Mouse (Mus musculus): ENCODE results near the gene 1500015O10Rik. TPM values are rescaled to one million over a fixed set of nuclear protein-coding genes. Genes with fewer than 3 reads are reported as not detected.

1500015O10Rik gene
- polyA plus RNA-seq, 2 experiments, result 44.1 to 112 TPM

- 95% methylated on average over 3 of the region's 3 CpGs for WGBS
- ATAC-seq (ENCODE audit: low FRiP score, low read depth) (no peak), DNase-seq (ENCODE audit: low spot score) (no peak)
- Histone ChIP-seq H3K27me3 (ENCODE audit: control insufficient read depth, insufficient read depth, low read length) (no peaks in the 10 kb centered on the region), H3K4me1 (ENCODE audit: control insufficient read depth, insufficient read depth, low read length) (no peaks in the 10 kb centered on the region), H3K4me2 (replicated peaks; ENCODE audit: low read depth, low read length, severe bottlenecking) (no peak overlapping the region), H3K9me3 (ENCODE audit: control insufficient read depth, low read length) (no peaks in the 10 kb centered on the region), H3K36me3 (ENCODE audit: control insufficient read depth, insufficient read depth, low read length) (peaks cover 8% of the 10 kb centered on the region), H3K9ac (ENCODE audit: low read depth, low read length, severe bottlenecking) (no peak overlapping the region), H3K4me3 (replicated peaks; ENCODE audit: low read length) (no peak overlapping the region), H3K27ac (replicated peaks; ENCODE audit: low read depth, low read length) (no peak overlapping the region)
- no peak for TF ChIP-seq POLR2A (IDR thresholded peaks at IDR 0.05; ENCODE audit: borderline replicate concordance, extremely low read depth, insufficient read depth, insufficient read length)
Measured at GRCm38 (mm10) chr1:43782680-43783079, 52.3 kb downstream of the 1500015O10Rik start.

- DNase-seq (ENCODE audit: low spot score) (no peak), ATAC-seq (ENCODE audit: low FRiP score, low read depth) (no peak)
- H3K9me3 ChIP-seq (ENCODE audit: control insufficient read depth, low read length), result no peaks in the 10 kb centered on the region
- no peak for TF ChIP-seq POLR2A (IDR thresholded peaks at IDR 0.05; ENCODE audit: borderline replicate concordance, extremely low read depth, insufficient read depth, insufficient read length)
- H3K4me3 ChIP-seq (replicated peaks; ENCODE audit: low read length), result no peak overlapping the region
- no peaks in the 10 kb centered on the region for H3K27me3 ChIP-seq (ENCODE audit: control insufficient read depth, insufficient read depth, low read length)
- no peaks in the 10 kb centered on the region for H3K4me1 ChIP-seq (ENCODE audit: control insufficient read depth, insufficient read depth, low read length)
- 61% methylated on average over 3 of the region's 3 CpGs for WGBS
- H3K9ac ChIP-seq (ENCODE audit: low read depth, low read length, severe bottlenecking), result no peak overlapping the region
- peaks cover 8% of the 10 kb centered on the region for H3K36me3 ChIP-seq (ENCODE audit: control insufficient read depth, insufficient read depth, low read length)
- H3K27ac ChIP-seq (replicated peaks; ENCODE audit: low read depth, low read length), result no peak overlapping the region
- H3K4me2 ChIP-seq (replicated peaks; ENCODE audit: low read depth, low read length, severe bottlenecking), result no peak overlapping the region
Measured at GRCm38 (mm10) chr1:43783186-43783585, 52.8 kb downstream of the 1500015O10Rik start.

- DNase-seq (ENCODE audit: low spot score) (no peak), ATAC-seq (ENCODE audit: low FRiP score, low read depth) (no peak)
- H3K4me1 ChIP-seq (ENCODE audit: control insufficient read depth, insufficient read depth, low read length), result no peaks in the 10 kb centered on the region
- H3K27me3 ChIP-seq (ENCODE audit: control insufficient read depth, insufficient read depth, low read length), result no peaks in the 10 kb centered on the region
- peaks cover 6% of the 10 kb centered on the region for H3K36me3 ChIP-seq (ENCODE audit: control insufficient read depth, insufficient read depth, low read length)
- H3K27ac ChIP-seq (replicated peaks; ENCODE audit: low read depth, low read length), result no peak overlapping the region
- no peak overlapping the region for H3K4me2 ChIP-seq (replicated peaks; ENCODE audit: low read depth, low read length, severe bottlenecking)
- WGBS, result 88% methylated on average over 5 of the region's 5 CpGs
- no peak overlapping the region for H3K9ac ChIP-seq (ENCODE audit: low read depth, low read length, severe bottlenecking)
- no peaks in the 10 kb centered on the region for H3K9me3 ChIP-seq (ENCODE audit: control insufficient read depth, low read length)
- no peak overlapping the region for H3K4me3 ChIP-seq (replicated peaks; ENCODE audit: low read length)
- no peak for TF ChIP-seq POLR2A (IDR thresholded peaks at IDR 0.05; ENCODE audit: borderline replicate concordance, extremely low read depth, insufficient read depth, insufficient read length)
Measured at GRCm38 (mm10) chr1:43785316-43785715, 54.9 kb downstream of the 1500015O10Rik start.

GRCm38 (mm10) chr1:43786711-43787110, 56.3 kb downstream of the 1500015O10Rik start:
- no peak for ATAC-seq (ENCODE audit: low FRiP score, low read depth)
- H3K9me3 ChIP-seq (ENCODE audit: control insufficient read depth, low read length), result no peaks in the 10 kb centered on the region
- TF ChIP-seq POLR2A (IDR thresholded peaks at IDR 0.05; ENCODE audit: borderline replicate concordance, extremely low read depth, insufficient read depth, insufficient read length), result no peak

GRCm38 (mm10) chr1:43789765-43790164, 59.4 kb downstream of the 1500015O10Rik start:
- Histone ChIP-seq H3K9me3 (ENCODE audit: control insufficient read depth, low read length) (no peaks in the 10 kb centered on the region), H3K27me3 (ENCODE audit: control insufficient read depth, insufficient read depth, low read length) (no peaks in the 10 kb centered on the region), H3K4me2 (replicated peaks; ENCODE audit: low read depth, low read length, severe bottlenecking) (no peak overlapping the region), H3K27ac (replicated peaks; ENCODE audit: low read depth, low read length) (no peak overlapping the region), H3K9ac (ENCODE audit: low read depth, low read length, severe bottlenecking) (no peak overlapping the region), H3K36me3 (ENCODE audit: control insufficient read depth, insufficient read depth, low read length) (peaks cover 6% of the 10 kb centered on the region), H3K4me1 (ENCODE audit: control insufficient read depth, insufficient read depth, low read length) (no peaks in the 10 kb centered on the region), H3K4me3 (replicated peaks; ENCODE audit: low read length) (no peak overlapping the region)
- DNase-seq (ENCODE audit: low spot score) (no peak), ATAC-seq (ENCODE audit: low FRiP score, low read depth) (no peak)
- WGBS, result 77% methylated on average over 2 of the region's 2 CpGs
- no peak for TF ChIP-seq POLR2A (IDR thresholded peaks at IDR 0.05; ENCODE audit: borderline replicate concordance, extremely low read depth, insufficient read depth, insufficient read length)

More at GRCm38 (mm10) chr1:43786711-43787110, 56.3 kb downstream of the 1500015O10Rik start:
- H3K9ac ChIP-seq (ENCODE audit: low read depth, low read length, severe bottlenecking), result no peak overlapping the region
- no peak overlapping the region for H3K4me2 ChIP-seq (replicated peaks; ENCODE audit: low read depth, low read length, severe bottlenecking)
- no peaks in the 10 kb centered on the region for H3K27me3 ChIP-seq (ENCODE audit: control insufficient read depth, insufficient read depth, low read length)
- H3K4me3 ChIP-seq (replicated peaks; ENCODE audit: low read length), result no peak overlapping the region
- 88% methylated on average over 5 of the region's 5 CpGs for WGBS
- no peak for DNase-seq (ENCODE audit: low spot score)
- no peaks in the 10 kb centered on the region for H3K4me1 ChIP-seq (ENCODE audit: control insufficient read depth, insufficient read depth, low read length)
- H3K36me3 ChIP-seq (ENCODE audit: control insufficient read depth, insufficient read depth, low read length), result peaks cover 6% of the 10 kb centered on the region
- no peak overlapping the region for H3K27ac ChIP-seq (replicated peaks; ENCODE audit: low read depth, low read length)

Other genes with a start within 250 kb of the 1500015O10Rik start
- gene Uxs1, start 97.2 kb downstream of the 1500015O10Rik start, polyA plus RNA-seq (2012; rRNA removed), result 50.6 and 54.3 TPM in 2 replicates
- 31.6 and 33.9 TPM in 2 replicates for gene Uxs1, start 97.2 kb downstream of the 1500015O10Rik start, polyA plus RNA-seq (2014; fragmentation: Nextera tagmentation; extraction: Ambion mirVana)
- gene Tpp2, start 203.0 kb downstream of the 1500015O10Rik start, polyA plus RNA-seq (2012; rRNA removed), result 23.4 and 27.3 TPM in 2 replicates
- 49.6 and 53.0 TPM in 2 replicates for gene Tpp2, start 203.0 kb downstream of the 1500015O10Rik start, polyA plus RNA-seq (2014; fragmentation: Nextera tagmentation; extraction: Ambion mirVana)

Measured in limb, embryonic 14.5 days (tissue).